Mouse (Mus musculus): ENCODE measurements around the gene Enox1.

GRCm38 (mm10) chr14:77214848-77215247, 58.3 kb downstream of the Enox1 start:
- TF ChIP-seq GATA1 (IDR thresholded peaks at IDR 0.05; ENCODE audit: low read length) (no peak), TAL1 (IDR thresholded peaks at IDR 0.05; ENCODE audit: low read length) (no peak)
